Mouse (Mus musculus) layer of hippocampus, adult 9-11 months (tissue): ENCODE data around the gene Oasl2.
"Not testable (repeated sequence)": the region's sequence is repeated elsewhere in the genome, so short reads cannot be mapped to it uniquely, and the experiment has no call there.

Experiments
- DNase-seq: peaks from one replicate; pipeline ENCODE4 v3.0.0; 2022

Gene Oasl2

DNA sequence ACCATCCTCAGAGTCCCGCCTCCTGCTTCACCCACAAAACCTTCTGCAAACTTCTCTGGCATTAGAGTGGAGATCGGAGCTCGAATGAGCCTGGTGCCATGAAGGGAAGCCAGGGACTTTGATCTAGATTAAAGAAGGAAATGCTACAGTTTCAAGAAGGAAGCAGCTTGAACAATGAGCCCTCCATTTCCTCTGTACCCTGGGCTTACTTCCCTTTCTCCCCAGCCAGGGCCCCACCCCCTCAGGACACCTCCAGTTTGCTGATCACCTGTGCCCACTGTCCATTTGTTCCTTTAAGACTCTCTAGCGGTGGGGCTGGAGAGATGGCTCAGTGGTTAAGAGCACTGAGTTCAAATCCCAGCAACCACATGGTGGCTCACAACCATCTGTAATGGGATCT is 20.0 kb downstream of the Oasl2 start:
- no peak for DNase-seq

DNA sequence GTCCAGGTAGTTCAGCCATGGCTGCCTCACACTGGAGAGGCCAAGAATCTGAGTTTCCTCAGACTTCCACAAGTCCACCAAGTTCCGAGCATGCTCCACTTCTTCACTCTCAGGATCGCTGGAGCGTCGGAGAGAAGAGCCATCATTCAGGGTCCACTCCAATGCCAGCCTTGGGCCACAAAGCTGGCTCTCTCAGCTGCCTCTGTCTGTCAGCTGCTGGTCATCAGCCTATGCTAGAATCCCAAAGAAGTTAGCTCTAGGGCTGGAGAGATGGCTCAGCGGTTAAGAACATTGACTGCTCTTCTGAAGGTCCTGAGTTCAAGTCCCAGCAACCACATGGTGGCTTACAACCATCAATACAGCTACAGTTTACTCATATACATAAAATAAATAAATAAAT is 20.6 kb downstream of the Oasl2 start:
- DNase-seq: not testable (repeated sequence)

- DNase-seq: no peak
Measured at GRCm38 (mm10) chr5:114921551-114922365, 25.0 kb downstream of the Oasl2 start.

DNA sequence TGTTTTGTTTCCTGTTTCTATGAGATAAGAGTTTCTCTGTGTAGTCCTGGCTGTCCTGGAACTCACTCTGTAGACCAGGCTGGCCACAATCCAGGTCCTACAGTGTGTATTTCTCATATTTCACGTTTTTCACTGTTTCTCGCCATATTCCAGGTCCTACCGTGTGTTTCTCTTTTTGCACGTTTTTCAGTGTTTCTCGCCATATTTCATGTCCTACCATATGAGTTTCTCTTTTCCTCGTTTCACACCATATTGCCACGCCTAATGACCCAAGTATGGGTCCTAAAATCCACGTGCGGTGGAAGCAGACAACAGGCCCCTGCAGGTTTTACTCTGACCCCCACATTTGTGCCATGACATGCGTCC is 25.6 kb downstream of the Oasl2 start:
- DNase-seq: no peak

DNA sequence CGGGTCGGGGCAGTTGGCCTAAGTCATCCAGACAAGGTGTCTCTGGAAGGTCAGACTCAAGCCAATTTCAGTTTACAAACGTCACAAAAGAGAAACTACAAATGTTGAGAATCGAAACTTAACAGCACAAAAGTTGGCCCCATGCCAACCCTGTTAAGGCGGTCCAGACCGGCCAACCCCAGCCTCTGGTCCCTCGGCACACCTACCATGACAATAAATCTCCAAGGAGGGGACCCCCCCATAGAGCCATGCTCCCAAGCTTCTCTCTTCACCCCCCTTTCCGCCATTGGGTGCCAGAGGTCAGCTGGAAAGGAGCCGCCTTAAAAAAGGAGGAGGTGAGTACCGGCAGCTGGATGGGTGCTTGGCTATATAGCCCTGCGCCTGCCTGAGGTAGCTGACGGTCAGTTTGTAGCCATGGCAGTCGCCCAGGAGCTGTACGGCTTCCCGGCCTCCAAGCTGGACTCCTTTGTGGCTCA is 26.3 kb downstream of the Oasl2 start, which contains the start of gene Oasl1:
Gene Oasl1, plus strand, starts transcription at position 243 of the 476 bp plus-strand sequence.
- no peak for DNase-seq

- DNase-seq: no peak
Measured at GRCm38 (mm10) chr5:114926153-114926684, 29.5 kb downstream of the Oasl2 start.

DNA sequence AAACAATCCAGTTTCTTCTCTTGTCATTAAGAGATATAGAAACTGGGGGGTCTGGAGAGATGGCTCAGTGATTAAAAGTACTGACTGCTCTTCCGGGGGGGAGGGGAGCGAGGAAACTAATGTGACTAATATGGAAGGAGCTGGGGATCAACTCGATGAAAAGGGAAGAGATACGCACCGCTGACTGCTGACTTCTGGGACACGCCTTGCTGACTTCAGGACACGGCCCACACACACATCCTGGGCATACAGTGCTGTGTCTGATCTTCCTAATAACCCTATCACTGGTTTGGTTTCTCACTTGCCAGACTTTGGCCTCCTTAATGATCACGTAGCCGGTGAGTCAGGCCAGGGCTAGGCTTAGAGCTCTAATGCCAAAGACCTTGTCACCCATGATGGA is 30.0 kb downstream of the Oasl2 start:
- no peak for DNase-seq

- no peak for DNase-seq
Measured at GRCm38 (mm10) chr5:114931626-114932025, 34.9 kb downstream of the Oasl2 start.

- no peak for DNase-seq
Measured at GRCm38 (mm10) chr5:114933206-114933605, 36.5 kb downstream of the Oasl2 start.

DNA sequence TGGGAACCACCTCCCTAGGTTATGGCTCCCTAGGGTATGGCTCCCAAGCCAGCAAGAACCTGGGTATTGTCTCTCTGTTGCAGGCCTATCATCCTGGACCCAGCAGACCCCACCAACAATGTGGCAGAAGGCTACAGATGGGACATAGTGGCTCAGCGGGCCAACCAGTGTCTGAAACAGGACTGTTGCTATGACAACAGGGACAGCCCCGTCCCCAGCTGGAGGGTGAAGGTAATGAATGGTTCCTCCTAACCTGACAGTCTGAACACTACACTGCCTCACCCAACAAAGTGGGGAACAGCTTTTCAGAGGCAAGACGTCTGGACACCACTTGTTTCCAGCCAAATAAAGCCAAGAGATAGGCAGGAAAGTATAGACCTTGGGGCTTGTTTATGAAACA is 39.1 kb downstream of the Oasl2 start:
- DNase-seq: no peak

GRCm38 (mm10) chr5:114941138-114941537 is 44.4 kb downstream of the Oasl2 start:
- not testable (repeated sequence) for DNase-seq

DNA sequence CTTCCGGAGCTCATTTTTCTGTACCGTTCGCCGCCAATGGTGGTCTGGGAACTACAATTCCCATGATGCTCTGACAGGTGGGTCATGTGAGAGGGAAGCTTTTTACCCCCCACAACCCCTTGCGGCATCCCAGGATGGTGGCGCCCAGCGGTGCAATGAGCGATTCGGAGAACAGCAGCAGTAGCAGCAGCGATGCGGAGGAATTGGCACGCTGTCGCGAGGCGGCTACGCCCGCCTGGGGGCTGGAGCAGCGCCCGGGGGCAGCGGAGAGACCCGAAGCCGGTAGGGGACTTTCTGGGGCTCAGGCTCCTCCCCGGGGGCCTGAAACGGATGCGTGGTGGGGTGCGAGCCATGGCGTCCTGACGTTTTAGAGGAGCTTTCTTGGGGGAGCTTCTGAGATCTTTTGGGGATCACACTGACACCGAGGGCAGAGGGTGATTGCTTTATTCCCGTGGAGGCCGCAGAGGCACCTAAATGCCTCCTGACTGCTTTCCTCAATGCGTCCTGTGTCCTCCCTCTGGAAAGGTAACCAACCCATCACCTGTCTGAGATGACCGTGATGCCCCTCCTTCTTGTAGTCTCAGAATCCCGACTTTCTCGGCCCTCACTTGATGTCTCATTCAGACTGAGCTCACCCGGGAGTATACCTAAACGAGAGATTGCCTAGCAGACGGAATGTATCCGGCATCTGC is 45.5 kb downstream of the Oasl2 start, which contains the start of gene 2210016L21Rik:
Gene 2210016L21Rik, plus strand, starts transcription at position 85 of the 692 bp plus-strand sequence.
- peak; percentile 88 for DNase-seq

- no peak for DNase-seq
Measured at GRCm38 (mm10) chr5:114942766-114943130, 46.0 kb downstream of the Oasl2 start.

DNA sequence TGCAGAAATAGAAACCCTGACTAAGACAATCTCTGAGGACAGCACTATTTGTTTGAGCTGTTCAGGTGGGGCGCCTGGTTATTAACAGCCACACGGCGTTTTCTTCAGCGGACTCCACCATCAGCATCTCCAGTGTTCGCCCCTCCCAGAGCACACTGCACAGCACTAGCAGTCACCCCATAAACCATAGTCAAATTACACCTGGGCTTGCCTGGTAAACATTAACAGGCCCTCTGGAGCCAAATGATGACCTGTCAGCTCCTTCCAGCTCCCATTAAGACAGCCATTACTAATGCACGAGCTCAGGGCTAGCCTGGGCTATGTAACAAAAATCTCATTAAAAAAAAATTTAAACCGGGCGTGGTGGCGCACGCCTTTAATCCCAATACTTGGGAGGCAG is 48.3 kb downstream of the Oasl2 start:
- DNase-seq: no peak

DNA sequence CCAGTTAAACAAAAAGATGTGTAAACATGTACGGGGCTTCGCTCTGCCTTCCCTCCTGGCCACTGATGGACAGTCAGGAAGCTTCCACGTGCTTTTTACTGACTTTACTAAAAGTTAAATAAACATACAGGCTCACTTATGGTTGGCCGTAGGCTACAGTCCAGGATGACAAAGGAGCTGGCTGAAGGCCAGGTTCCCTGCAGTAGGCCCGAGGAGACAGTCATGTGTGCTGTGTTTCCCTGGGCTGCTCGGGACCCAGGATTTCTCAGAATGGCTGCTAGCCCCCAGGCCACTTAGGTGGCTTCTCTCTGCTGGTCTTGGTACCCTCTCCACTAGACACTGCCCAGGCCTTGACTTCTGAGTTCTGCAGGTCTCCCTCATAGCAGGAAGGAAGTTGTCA is 52.2 kb downstream of the Oasl2 start:
- DNase-seq: no peak

DNA sequence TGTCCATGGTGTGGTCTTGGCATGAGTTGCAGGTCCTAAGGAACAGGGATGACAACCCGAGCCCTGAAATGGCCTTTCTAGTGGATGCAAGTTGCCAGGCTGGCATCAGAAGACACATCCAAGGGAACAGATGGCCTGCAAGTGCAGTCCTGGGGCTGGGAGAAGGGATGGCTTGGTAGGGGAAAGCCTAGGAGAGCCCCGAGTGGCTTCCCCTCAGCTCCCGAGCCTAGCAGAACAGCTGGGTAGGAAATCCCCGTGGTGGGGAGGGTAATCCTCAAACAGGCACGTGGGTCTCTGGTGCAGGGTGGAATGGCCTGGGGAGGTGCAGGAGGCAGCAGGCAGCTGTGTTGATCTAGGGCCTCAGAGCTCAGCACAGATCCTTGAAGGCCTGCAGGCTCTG is 52.6 kb downstream of the Oasl2 start:
- no peak for DNase-seq

DNA sequence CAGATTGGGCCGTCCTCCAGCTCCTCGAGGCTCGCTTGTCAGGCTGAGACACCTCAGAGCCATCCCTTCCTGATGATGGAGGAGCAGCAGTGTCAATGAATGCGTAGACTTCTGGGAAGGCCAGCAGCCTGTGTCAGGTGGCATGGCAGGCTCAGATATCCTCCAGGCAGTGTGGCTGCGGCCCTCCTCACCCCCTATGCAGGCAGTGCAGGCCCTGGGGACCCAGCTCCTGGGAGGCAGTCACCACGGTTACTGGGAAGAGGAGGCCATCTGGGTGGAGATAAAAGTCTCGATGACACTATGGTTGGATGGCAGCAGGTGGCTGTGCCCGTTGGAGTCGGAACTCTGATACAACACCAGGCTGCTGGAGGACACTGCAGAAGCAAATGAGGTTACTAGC is 53.1 kb downstream of the Oasl2 start:
- DNase-seq: no peak

GRCm38 (mm10) chr5:114950669-114951068 is 53.9 kb downstream of the Oasl2 start:
- no peak for DNase-seq

GRCm38 (mm10) chr5:114951279-114951880 is 54.6 kb downstream of the Oasl2 start:
- DNase-seq: no peak

DNA sequence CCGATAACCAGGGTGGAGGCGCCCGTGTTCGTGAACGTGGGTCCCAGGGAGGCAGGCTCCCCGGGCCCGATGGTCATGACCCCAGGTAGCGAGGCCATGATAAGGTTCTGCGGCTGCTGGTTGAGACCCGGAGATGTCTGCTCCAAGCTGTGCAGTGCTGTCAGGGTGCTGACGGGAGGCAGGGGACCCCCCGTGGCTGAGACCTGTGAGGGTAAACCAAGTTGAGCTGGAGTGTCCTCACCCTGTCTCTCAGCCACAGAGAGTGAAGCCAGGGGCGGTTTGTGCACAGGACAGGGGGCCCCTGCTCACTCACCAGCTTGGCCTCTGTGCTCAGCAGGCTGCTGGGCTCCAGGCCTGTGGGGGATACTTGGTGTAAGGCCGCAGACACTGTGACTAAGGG is 56.6 kb downstream of the Oasl2 start:
- DNase-seq: no peak

DNA sequence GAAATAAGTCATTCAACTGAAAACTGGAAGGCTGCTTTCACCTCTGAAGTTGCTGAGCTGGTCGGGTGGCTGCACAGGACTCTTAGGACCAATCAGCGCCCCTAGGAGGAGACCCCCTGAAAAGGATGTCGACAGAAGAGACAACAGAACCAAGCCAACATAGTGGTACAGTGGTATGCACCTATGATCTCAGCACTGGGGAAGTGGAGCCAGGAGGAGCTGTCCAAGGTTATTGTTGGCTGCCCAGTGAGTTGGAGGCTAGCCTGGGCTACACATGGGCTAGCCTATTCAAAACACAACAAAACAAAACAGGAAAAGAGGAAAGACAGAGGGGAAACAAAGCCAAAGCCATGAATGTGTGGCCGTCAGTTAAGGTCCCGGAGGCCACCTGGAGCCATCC is 61.3 kb downstream of the Oasl2 start:
- DNase-seq: no peak
